Mouse (Mus musculus): ENCODE results near the gene Tmem95. TPM values are rescaled to one million over a fixed set of nuclear protein-coding genes. Genes with fewer than 3 reads are reported as not detected.

Tmem95 gene
- polyA plus RNA-seq, 1 experiment from 2014 or later: not detected

- Histone ChIP-seq H3K27me3 (ENCODE audit: control insufficient read depth, insufficient read depth, low read length) (no peaks in the 10 kb centered on the region), H3K4me3 (ENCODE audit: low read length) (peak overlapping the region; percentile 78)
- under 1% methylated on average over 42 of the region's 42 CpGs for WGBS
Measured at GRCm38 (mm10) chr11:69901406-69901846, 23.6 kb upstream of the Tmem95 start.

GRCm38 (mm10) chr11:69900471-69901405, 22.9 kb upstream of the Tmem95 start, which contains the start of the genes 2810408A11Rik and Neurl4:
Gene 2810408A11Rik, minus strand, starts transcription at chr11:69900987.
Gene Neurl4, plus strand, starts transcription at chr11:69901072.
- Histone ChIP-seq H3K36me3 (ENCODE audit: control insufficient read depth, insufficient read depth) (peaks cover 15% of the 10 kb centered on the region), H3K4me3 (ENCODE audit: low read length) (peak within 1 kb of the TSS; percentile 78), H3K9ac (ENCODE audit: low read length) (peak within 1 kb of the TSS; percentile 83), H3K4me2 (ENCODE audit: low read depth, low read length) (peak within 1 kb of the TSS; percentile 81), H3K4me1 (ENCODE audit: control insufficient read depth, insufficient read depth, low read length) (peaks cover 13% of the 10 kb centered on the region), H3K9me3 (replicated peaks; ENCODE audit: control insufficient read depth, low read length) (no peaks in the 10 kb centered on the region), H3K27ac (ENCODE audit: low read length) (peak within 1 kb of the TSS; percentile 99), H3K27me3 (ENCODE audit: control insufficient read depth, insufficient read depth, low read length) (no peaks in the 10 kb centered on the region)
- peak; percentile 91 for ATAC-seq (replicated peaks; ENCODE audit: extremely low read depth, insufficient read depth, low FRiP score)
- under 1% methylated on average over 38 of the region's 38 CpGs for WGBS

More at GRCm38 (mm10) chr11:69901406-69901846, 23.6 kb upstream of the Tmem95 start:
- Histone ChIP-seq H3K36me3 (ENCODE audit: control insufficient read depth, insufficient read depth) (peaks cover 22% of the 10 kb centered on the region), H3K4me2 (ENCODE audit: low read depth, low read length) (peak overlapping the region; percentile 81), H3K4me1 (ENCODE audit: control insufficient read depth, insufficient read depth, low read length) (peaks cover 13% of the 10 kb centered on the region), H3K9ac (ENCODE audit: low read length) (peak overlapping the region; percentile 83), H3K27ac (ENCODE audit: low read length) (peak overlapping the region; percentile 99), H3K9me3 (replicated peaks; ENCODE audit: control insufficient read depth, low read length) (no peaks in the 10 kb centered on the region)
- ATAC-seq (replicated peaks; ENCODE audit: extremely low read depth, insufficient read depth, low FRiP score): peak; percentile 76

- 19% methylated on average over 4 of the region's 4 CpGs for WGBS
- peaks cover 13% of the 10 kb centered on the region for H3K4me1 ChIP-seq (ENCODE audit: control insufficient read depth, insufficient read depth, low read length)
- peak overlapping the region; percentile 78 for H3K4me3 ChIP-seq (ENCODE audit: low read length)
- no peaks in the 10 kb centered on the region for H3K9me3 ChIP-seq (replicated peaks; ENCODE audit: control insufficient read depth, low read length)
- no peak for ATAC-seq (replicated peaks; ENCODE audit: extremely low read depth, insufficient read depth, low FRiP score)
- H3K9ac ChIP-seq (ENCODE audit: low read length): peak overlapping the region; percentile 83
- H3K27ac ChIP-seq (ENCODE audit: low read length): no peak overlapping the region
- no peaks in the 10 kb centered on the region for H3K27me3 ChIP-seq (ENCODE audit: control insufficient read depth, insufficient read depth, low read length)
- H3K4me2 ChIP-seq (ENCODE audit: low read depth, low read length): peak overlapping the region; percentile 80
- peaks cover 12% of the 10 kb centered on the region for H3K36me3 ChIP-seq (ENCODE audit: control insufficient read depth, insufficient read depth)
Measured at GRCm38 (mm10) chr11:69899870-69900269, 22.1 kb upstream of the Tmem95 start.

GRCm38 (mm10) chr11:69895291-69895690, 17.5 kb upstream of the Tmem95 start, which contains the start of gene Acap1:
Gene Acap1, minus strand, starts transcription at chr11:69895539.
- no peak within 1 kb of the TSS for H3K4me2 ChIP-seq (ENCODE audit: low read depth, low read length)
- H3K9me3 ChIP-seq (replicated peaks; ENCODE audit: control insufficient read depth, low read length): no peaks in the 10 kb centered on the region
- H3K4me1 ChIP-seq (ENCODE audit: control insufficient read depth, insufficient read depth, low read length): peaks cover 13% of the 10 kb centered on the region
- H3K4me3 ChIP-seq (ENCODE audit: low read length): peak within 1 kb of the TSS; percentile 26
- WGBS: 66% methylated on average over 4 of the region's 4 CpGs
- no peaks in the 10 kb centered on the region for H3K36me3 ChIP-seq (ENCODE audit: control insufficient read depth, insufficient read depth)
- peak within 1 kb of the TSS; percentile 48 for H3K27ac ChIP-seq (ENCODE audit: low read length)
- peaks cover 5% of the 10 kb centered on the region; the same call in 1 of the 2 replicates for H3K27me3 ChIP-seq (ENCODE audit: control insufficient read depth, insufficient read depth, low read length)
- 0 out of 2 replicates have a peak within 1 kb of the TSS, but pooled peaks have one; percentile 22 for H3K9ac ChIP-seq (ENCODE audit: low read length)
- peak; percentile 35; the same call in 1 of the 2 replicates for ATAC-seq (replicated peaks; ENCODE audit: extremely low read depth, insufficient read depth, low FRiP score)

GRCm38 (mm10) chr11:69894671-69895070, 16.9 kb upstream of the Tmem95 start:
- Histone ChIP-seq H3K4me3 (ENCODE audit: low read length) (peak overlapping the region; percentile 26), H3K9ac (ENCODE audit: low read length) (no peak overlapping the region), H3K4me2 (ENCODE audit: low read depth, low read length) (no peak overlapping the region), H3K9me3 (replicated peaks; ENCODE audit: control insufficient read depth, low read length) (no peaks in the 10 kb centered on the region), H3K27ac (ENCODE audit: low read length) (peak overlapping the region; percentile 48; the same call in 1 of the 2 replicates), H3K27me3 (ENCODE audit: control insufficient read depth, insufficient read depth, low read length) (peaks cover 11% of the 10 kb centered on the region), H3K36me3 (ENCODE audit: control insufficient read depth, insufficient read depth) (no peaks in the 10 kb centered on the region), H3K4me1 (ENCODE audit: control insufficient read depth, insufficient read depth, low read length) (peaks cover 9% of the 10 kb centered on the region)
- no peak for ATAC-seq (replicated peaks; ENCODE audit: extremely low read depth, insufficient read depth, low FRiP score)
- 70% methylated on average over 5 of the region's 5 CpGs for WGBS

- Histone ChIP-seq H3K4me3 (ENCODE audit: low read length) (no peak overlapping the region), H3K4me1 (ENCODE audit: control insufficient read depth, insufficient read depth, low read length) (peaks cover 9% of the 10 kb centered on the region), H3K36me3 (ENCODE audit: control insufficient read depth, insufficient read depth) (no peaks in the 10 kb centered on the region), H3K27ac (ENCODE audit: low read length) (no peak overlapping the region), H3K9me3 (replicated peaks; ENCODE audit: control insufficient read depth, low read length) (no peaks in the 10 kb centered on the region), H3K4me2 (ENCODE audit: low read depth, low read length) (no peak overlapping the region), H3K27me3 (ENCODE audit: control insufficient read depth, insufficient read depth, low read length) (peaks cover 11% of the 10 kb centered on the region), H3K9ac (ENCODE audit: low read length) (no peak overlapping the region)
- WGBS: 21% methylated on average over 4 of the region's 4 CpGs
- ATAC-seq (replicated peaks; ENCODE audit: extremely low read depth, insufficient read depth, low FRiP score): peak; percentile 55; the same call in 1 of the 2 replicates
Measured at GRCm38 (mm10) chr11:69891482-69891881, 13.7 kb upstream of the Tmem95 start.

- H3K36me3 ChIP-seq (ENCODE audit: control insufficient read depth, insufficient read depth): no peaks in the 10 kb centered on the region
- H3K27me3 ChIP-seq (ENCODE audit: control insufficient read depth, insufficient read depth, low read length): peaks cover 11% of the 10 kb centered on the region
- no peak overlapping the region for H3K9ac ChIP-seq (ENCODE audit: low read length)
- WGBS: 41% methylated on average over 8 of the region's 8 CpGs
- no peak overlapping the region for H3K4me3 ChIP-seq (ENCODE audit: low read length)
- H3K4me2 ChIP-seq (ENCODE audit: low read depth, low read length): no peak overlapping the region
- no peaks in the 10 kb centered on the region for H3K9me3 ChIP-seq (replicated peaks; ENCODE audit: control insufficient read depth, low read length)
- no peak overlapping the region for H3K27ac ChIP-seq (ENCODE audit: low read length)
- peaks cover 12% of the 10 kb centered on the region for H3K4me1 ChIP-seq (ENCODE audit: control insufficient read depth, insufficient read depth, low read length)
- ATAC-seq (replicated peaks; ENCODE audit: extremely low read depth, insufficient read depth, low FRiP score): no peak
Measured at GRCm38 (mm10) chr11:69886907-69887635, 9.3 kb upstream of the Tmem95 start.

GRCm38 (mm10) chr11:69884663-69885062, 6.8 kb upstream of the Tmem95 start:
- no peaks in the 10 kb centered on the region; the same call in 1 of the 2 replicates for H3K27me3 ChIP-seq (ENCODE audit: control insufficient read depth, insufficient read depth, low read length)
- no peaks in the 10 kb centered on the region for H3K9me3 ChIP-seq (replicated peaks; ENCODE audit: control insufficient read depth, low read length)
- no peaks in the 10 kb centered on the region for H3K36me3 ChIP-seq (ENCODE audit: control insufficient read depth, insufficient read depth)
- no peak for ATAC-seq (replicated peaks; ENCODE audit: extremely low read depth, insufficient read depth, low FRiP score)
- H3K4me3 ChIP-seq (ENCODE audit: low read length): no peak overlapping the region
- peaks cover 18% of the 10 kb centered on the region for H3K4me1 ChIP-seq (ENCODE audit: control insufficient read depth, insufficient read depth, low read length)
- peak overlapping the region; percentile 12; the same call in 1 of the 2 replicates for H3K4me2 ChIP-seq (ENCODE audit: low read depth, low read length)
- H3K27ac ChIP-seq (ENCODE audit: low read length): no peak overlapping the region
- 72% methylated on average over 8 of the region's 8 CpGs for WGBS
- H3K9ac ChIP-seq (ENCODE audit: low read length): no peak overlapping the region
